Mouse (Mus musculus) spleen, postnatal 4 days (tissue): ENCODE results near the gene Rnf32.

ENCODE experiments used
- DNase-seq, 2 experiments: peaks; one replicate each; pipeline ENCODE4 v3.0.0; 2022; ENCODE audit warnings: low spot score in 2 of 2

Gene Rnf32

GRCm38 (mm10) chr5:29273426-29273825 lies 77.6 kb downstream of the Rnf32 start:
- no peak for DNase-seq

DNA sequence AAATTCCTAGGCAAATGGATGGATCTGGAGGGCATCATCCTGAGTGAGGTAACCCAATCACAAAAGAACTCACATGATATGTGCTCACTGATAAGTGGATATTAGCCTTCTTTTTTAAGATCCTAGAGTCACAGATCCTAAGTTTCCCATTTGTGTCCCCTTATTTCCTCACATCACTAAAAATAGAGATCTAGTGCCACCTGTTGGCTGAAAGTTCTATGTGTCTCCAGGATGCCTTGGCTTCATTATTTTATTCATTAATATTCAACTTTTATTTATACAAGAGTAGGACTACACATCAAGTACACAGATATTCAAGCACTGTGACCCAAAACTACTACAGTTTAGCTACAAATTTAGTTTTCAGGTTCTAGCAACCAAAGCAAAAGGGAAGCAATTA lies 79.0 kb downstream of the Rnf32 start:
- DNase-seq = no peak
